Mouse (Mus musculus) neural tube, embryonic 11.5 days (tissue): ENCODE measurements around the gene Tapt1. TPM values are rescaled to one million over a fixed set of nuclear protein-coding genes. Genes with fewer than 3 reads are reported as not detected.

Experiments
- ATAC-seq: fragments of 200-750 bp; cut with Nextera tagmentation; 2 replicates; pipeline ENCODE4 v1.8.0; 2017; ENCODE audit warnings: moderate number of reproducible peaks, mild to moderate bottlenecking, moderate TSS enrichment, moderate library complexity; ENCODE audit not compliant: insufficient read depth, low FRiP score, low TSS enrichment
- DNase-seq: peaks from one replicate; pipeline ENCODE4 v3.0.0-alpha.2; 2015; ENCODE audit warnings: low spot score
- H3K27ac ChIP-seq: fragments of 300-500 bp; sonication (generic); 2 replicates; pipeline ENCODE4 v1.5.1; 2014; ENCODE audit warnings: low read depth, mild to moderate bottlenecking, low read length
- H3K27me3 ChIP-seq: fragments of 300-500 bp; sonication (generic); 2 replicates; pipeline ENCODE4 v1.6.1; 2014; ENCODE audit warnings: mild to moderate bottlenecking, low read length, mixed read lengths; ENCODE audit not compliant: control insufficient read depth, insufficient read depth
- H3K36me3 ChIP-seq: fragments of 300-500 bp; sonication (generic); 2 replicates; pipeline ENCODE4 v1.6.1; 2014; ENCODE audit warnings: mild to moderate bottlenecking, low read length, moderate library complexity, mixed read lengths; ENCODE audit not compliant: control insufficient read depth, insufficient read depth
- H3K4me1 ChIP-seq: fragments of 300-500 bp; sonication (generic); 2 replicates; pipeline ENCODE4 v1.6.1; 2014; ENCODE audit warnings: low read length, mixed read lengths; ENCODE audit not compliant: control insufficient read depth, insufficient read depth
- H3K4me2 ChIP-seq: fragments of 300-500 bp; sonication (generic); 2 replicates; pipeline ENCODE4 v1.6.1; 2014; ENCODE audit warnings: low read depth, mild to moderate bottlenecking, moderate library complexity
- H3K4me3 ChIP-seq: fragments of 300-500 bp; sonication (generic); 2 replicates; pipeline ENCODE4 v1.5.1; 2014; ENCODE audit warnings: low read depth, low read length
- H3K9ac ChIP-seq: fragments of 300-500 bp; sonication (generic); 2 replicates; pipeline ENCODE4 v1.6.1; 2014; ENCODE audit warnings: mild to moderate bottlenecking, low read length
- H3K9me3 ChIP-seq: fragments of 300-500 bp; sonication (generic); 2 replicates; pipeline ENCODE4 v1.6.1; 2016; ENCODE audit warnings: low read length; ENCODE audit not compliant: control insufficient read depth
- WGBS: fragments of 180-500 bp; shearing (Covaris S2); extraction: QIAGEN DNeasy Blood & Tissue Kit; methylation state at CpG from one replicate; pipeline ENCODE4 v1.1.7; 2014; 5-methylcytosine and 5-hydroxymethylcytosine counted together
- polyA plus RNA-seq: library from polyadenylated mRNA; unstranded; fragments of >200 nt; fragmentation: Nextera tagmentation; extraction: Ambion mirVana; gene quantifications from 2 replicates; pipeline ENCODE4 v1.2.1, GENCODE M21; 2014

Tapt1 gene
- polyA plus RNA-seq, 1 experiment from 2014 or later = 35.0 TPM

DNA sequence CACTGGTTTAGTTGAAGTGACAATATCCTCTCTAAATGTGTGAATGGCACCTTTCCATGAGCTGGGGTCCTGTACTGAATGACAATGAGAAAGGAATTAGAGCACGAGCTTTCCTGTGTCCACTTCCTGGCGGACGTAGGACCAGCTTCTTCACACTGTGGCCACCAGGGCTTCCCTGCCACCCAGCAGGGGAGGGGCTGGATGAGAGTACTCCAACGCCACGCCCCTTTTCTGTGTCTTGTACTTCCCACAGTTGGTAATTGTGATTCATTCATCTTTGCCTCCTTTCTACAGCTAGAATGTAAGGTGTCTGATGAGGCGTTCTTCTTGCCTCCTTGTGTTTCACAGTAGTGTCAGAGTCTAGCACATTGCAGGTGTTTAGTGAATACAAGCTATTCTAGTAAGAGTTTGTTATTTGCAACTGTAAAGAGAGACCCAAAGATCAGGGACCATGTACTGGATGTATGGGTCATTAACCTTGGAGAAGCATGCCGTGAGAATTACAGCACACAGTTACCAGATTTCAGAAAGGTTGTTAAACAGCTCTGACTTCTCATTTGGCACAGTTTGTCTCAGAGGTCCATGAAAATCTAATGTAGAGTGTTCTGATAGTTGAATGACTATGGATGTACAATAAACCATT is 29.5 kb upstream of the Tapt1 start:
- H3K4me1 ChIP-seq = no peaks in the 10 kb centered on the region
- H3K27ac ChIP-seq = no peak overlapping the region
- no peaks in the 10 kb centered on the region for H3K9me3 ChIP-seq
- no peak for ATAC-seq
- no peaks in the 10 kb centered on the region for H3K36me3 ChIP-seq
- H3K4me3 ChIP-seq = no peak overlapping the region
- no peak overlapping the region for H3K9ac ChIP-seq
- DNase-seq = no peak
- no peaks in the 10 kb centered on the region for H3K27me3 ChIP-seq
- H3K4me2 ChIP-seq = no peak overlapping the region
- 71% methylated on average over 7 of the region's 7 CpGs for WGBS

DNA sequence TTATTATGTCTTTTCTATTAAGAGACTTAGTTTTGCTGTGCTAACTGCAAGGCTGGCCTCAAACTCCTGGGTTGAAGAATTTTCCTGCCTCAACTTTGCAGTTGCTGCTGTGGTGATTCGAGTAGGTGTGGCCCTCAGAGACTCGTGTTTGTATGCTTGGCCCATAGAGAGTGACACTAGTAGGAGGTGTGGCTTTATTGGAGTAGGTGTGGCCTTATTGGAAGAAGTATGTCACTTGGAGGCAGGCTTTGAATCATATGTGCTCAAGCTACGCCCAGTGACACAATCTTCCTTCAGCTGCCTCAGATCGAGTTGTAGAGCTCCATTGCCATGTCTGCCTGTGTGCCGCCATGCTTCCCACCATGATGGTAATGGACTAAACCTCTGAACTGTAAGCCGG is 27.0 kb upstream of the Tapt1 start:
- Histone ChIP-seq H3K4me1 (no peaks in the 10 kb centered on the region), H3K4me3 (no peak overlapping the region), H3K9ac (no peak overlapping the region), H3K27me3 (no peaks in the 10 kb centered on the region), H3K9me3 (no peaks in the 10 kb centered on the region), H3K27ac (no peak overlapping the region), H3K4me2 (no peak overlapping the region), H3K36me3 (no peaks in the 10 kb centered on the region)
- ATAC-seq (no peak), DNase-seq (no peak)
- WGBS = 87% methylated on average over 6 of the region's 6 CpGs

DNA sequence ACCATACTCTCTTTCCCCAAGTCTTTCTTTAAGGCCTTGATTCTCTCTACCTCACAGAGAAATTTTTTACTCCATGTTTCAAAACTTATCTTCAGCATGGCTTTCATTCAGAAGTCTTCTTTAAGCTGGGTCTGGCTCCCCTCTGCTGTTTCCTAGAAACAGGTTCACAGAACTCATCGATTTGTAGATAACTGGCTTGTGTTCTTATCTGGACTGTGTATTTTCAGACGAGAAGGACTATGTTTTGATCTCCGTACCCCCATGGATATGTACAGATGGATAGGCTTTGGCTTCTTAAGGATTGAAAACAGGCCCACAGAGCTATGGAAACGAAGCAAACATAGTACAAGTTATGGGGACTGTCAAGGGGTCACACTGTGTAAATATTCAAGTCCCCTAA is 26.0 kb upstream of the Tapt1 start:
- WGBS = 83% methylated on average over 4 of the region's 4 CpGs
- ATAC-seq (no peak), DNase-seq (no peak)
- no peak overlapping the region for H3K9ac ChIP-seq
- no peak overlapping the region for H3K27ac ChIP-seq
- H3K9me3 ChIP-seq = no peaks in the 10 kb centered on the region
- no peaks in the 10 kb centered on the region for H3K4me1 ChIP-seq
- H3K4me3 ChIP-seq = no peak overlapping the region
- H3K27me3 ChIP-seq = no peaks in the 10 kb centered on the region
- no peak overlapping the region for H3K4me2 ChIP-seq
- H3K36me3 ChIP-seq = no peaks in the 10 kb centered on the region

DNA sequence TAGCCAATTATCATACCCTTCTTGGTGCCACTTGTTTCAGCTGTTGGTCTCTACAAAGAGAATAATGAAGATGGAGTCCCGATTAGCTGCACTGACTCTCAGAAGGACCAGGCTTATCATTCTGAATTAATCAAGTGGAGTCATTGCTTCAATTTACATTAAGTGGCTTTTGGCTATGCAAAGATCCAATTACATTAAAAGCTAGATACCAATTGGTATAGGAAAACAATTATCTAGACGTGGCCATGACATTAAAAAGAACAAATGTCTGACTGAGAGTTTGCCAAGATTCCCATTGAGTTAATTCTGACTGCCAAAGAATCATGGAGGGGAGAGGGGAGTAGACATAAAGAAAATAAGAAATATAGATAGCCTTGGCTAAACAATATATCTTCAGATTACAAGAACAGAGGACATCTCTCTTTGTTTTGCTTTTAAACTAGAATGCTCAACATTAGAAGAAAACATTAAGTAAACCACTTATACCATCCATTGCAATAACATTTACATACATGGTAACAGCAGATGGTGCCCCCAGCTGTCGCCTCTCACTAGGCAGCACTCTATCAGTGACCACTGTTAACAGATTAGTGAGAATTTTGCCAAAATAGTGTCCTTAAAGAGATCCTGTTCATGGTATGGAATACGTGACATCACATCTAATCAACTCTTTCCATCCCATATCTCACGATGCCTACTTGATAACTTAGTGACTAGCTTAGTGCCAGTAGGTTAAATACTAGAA is 24.0 kb upstream of the Tapt1 start:
- Histone ChIP-seq H3K4me3 (no peak overlapping the region), H3K4me1 (no peaks in the 10 kb centered on the region), H3K27me3 (no peaks in the 10 kb centered on the region), H3K36me3 (no peaks in the 10 kb centered on the region), H3K4me2 (no peak overlapping the region), H3K27ac (no peak overlapping the region), H3K9me3 (no peaks in the 10 kb centered on the region), H3K9ac (no peak overlapping the region)
- ATAC-seq (no peak), DNase-seq (no peak)
- 85% methylated on average over 5 of the region's 5 CpGs for WGBS

DNA sequence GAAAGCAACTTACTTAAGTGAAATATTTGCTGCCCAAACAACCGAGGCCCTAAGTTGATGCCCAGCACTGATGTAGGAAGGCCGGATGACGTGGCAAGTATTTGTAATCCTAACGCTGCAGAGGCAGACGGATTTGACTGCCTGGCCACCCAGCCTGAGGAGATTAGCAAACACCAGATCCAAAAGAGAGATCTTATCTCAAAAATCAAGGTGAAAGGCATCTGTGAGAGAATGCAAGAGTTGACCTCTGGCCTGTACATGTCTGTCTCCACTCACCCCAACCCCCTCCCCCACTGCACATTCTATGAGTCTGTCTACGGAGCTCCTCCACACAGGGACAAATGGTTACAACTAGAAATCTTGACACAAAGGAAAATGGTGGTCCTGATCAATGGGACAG is 22.9 kb upstream of the Tapt1 start:
- Histone ChIP-seq H3K36me3 (no peaks in the 10 kb centered on the region), H3K4me1 (no peaks in the 10 kb centered on the region), H3K9me3 (no peaks in the 10 kb centered on the region), H3K4me3 (no peak overlapping the region), H3K27me3 (no peaks in the 10 kb centered on the region), H3K27ac (no peak overlapping the region), H3K4me2 (no peak overlapping the region), H3K9ac (no peak overlapping the region)
- ATAC-seq = no peak
- DNase-seq = no peak
- WGBS = 91% methylated on average over 6 of the region's 6 CpGs

DNA sequence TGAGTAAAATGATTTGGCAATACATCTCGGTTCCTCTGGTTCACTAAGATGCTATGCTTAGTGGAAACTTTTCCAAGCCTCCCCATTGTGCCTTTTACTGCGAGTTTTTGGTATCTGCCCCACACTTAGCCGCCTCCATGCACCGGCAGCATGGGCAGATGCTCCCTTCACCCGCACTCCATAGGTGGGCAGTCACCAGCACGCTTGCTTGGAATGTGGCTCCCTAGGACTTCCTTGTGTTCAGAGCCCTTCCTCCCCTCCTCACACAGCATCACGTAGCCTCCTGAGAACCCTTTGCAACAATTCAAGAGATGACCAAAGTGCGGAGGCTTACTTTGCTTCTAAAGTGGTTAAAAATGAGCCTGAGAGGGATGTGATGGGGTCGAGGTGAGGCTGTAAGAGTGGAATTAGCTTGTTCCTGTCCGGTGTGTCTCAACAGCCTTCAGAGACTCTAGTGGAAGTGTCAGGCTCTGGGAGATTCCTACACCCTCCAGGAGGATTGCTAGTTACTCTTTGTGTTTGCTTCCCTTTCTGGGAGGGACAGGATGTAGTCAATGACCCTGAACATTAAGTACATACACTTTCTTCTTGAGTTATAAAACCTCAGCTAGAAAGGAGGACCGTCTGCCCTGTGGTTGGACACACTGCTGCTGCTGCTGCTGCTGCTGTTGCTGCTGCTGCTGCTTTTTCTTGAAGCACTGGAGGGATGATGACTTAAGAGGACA is 20.2 kb upstream of the Tapt1 start:
- Histone ChIP-seq H3K4me3 (no peak overlapping the region), H3K27ac (no peak overlapping the region), H3K4me2 (no peak overlapping the region), H3K4me1 (no peaks in the 10 kb centered on the region), H3K36me3 (no peaks in the 10 kb centered on the region), H3K9me3 (no peaks in the 10 kb centered on the region), H3K9ac (no peak overlapping the region), H3K27me3 (no peaks in the 10 kb centered on the region)
- ATAC-seq (no peak), DNase-seq (no peak)
- 28% methylated on average over 11 of the region's 11 CpGs for WGBS

DNA sequence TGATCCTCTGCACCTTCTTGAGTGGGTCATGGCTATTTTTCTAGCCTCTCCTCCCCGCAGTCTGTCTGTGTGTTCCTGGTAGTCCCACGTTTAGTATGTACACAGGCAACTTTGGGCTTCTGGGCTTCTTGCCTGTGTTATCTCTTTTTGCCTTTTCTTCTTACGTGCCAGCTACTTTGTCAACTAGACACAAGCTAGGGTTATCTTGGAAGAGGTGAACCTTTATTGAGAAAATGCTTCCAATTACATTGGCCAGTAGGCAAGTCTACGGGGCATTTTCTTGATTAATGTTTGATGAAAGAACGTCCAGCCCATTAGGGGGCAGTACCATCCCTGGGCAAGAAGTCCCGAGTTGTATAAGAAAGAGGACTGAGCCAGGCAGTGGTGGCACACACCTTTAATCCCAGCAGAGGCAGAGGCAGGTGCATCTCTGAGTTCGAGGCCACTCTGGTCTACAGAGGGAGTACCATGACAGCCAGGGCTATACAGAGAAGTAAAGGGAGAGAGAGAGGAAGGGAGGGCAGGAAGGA is 18.5 kb upstream of the Tapt1 start:
- Histone ChIP-seq H3K4me1 (no peaks in the 10 kb centered on the region), H3K9me3 (no peaks in the 10 kb centered on the region), H3K27me3 (no peaks in the 10 kb centered on the region), H3K36me3 (no peaks in the 10 kb centered on the region), H3K9ac (no peak overlapping the region), H3K4me2 (no peak overlapping the region), H3K4me3 (no peak overlapping the region), H3K27ac (no peak overlapping the region)
- no peak for DNase-seq
- no peak for ATAC-seq
- WGBS = 82% methylated on average over 7 of the region's 7 CpGs

DNA sequence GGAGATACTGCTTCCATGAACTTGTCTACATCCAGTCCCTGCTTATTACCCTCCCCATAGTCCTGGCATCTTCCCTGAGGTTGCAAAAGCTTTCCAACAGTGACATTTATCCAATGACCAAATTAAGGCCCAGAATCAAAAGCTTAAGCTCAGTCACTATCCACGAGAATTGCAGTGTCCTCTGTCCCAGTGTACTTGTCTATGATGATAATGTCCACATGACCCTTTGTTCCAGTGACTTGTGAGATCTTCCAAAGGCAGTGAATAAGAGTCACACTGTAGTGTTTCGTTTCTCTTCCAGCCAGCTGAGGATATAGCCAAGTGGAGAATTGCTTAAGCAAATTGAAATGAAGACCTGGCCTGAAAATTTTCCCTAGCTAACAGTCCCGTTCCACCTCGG is 16.4 kb upstream of the Tapt1 start:
- Histone ChIP-seq H3K4me3 (no peak overlapping the region), H3K27me3 (no peaks in the 10 kb centered on the region), H3K36me3 (no peaks in the 10 kb centered on the region), H3K4me1 (no peaks in the 10 kb centered on the region), H3K27ac (no peak overlapping the region), H3K4me2 (no peak overlapping the region), H3K9ac (no peak overlapping the region), H3K9me3 (no peaks in the 10 kb centered on the region)
- DNase-seq = no peak
- 80% methylated on average over 4 of the region's 4 CpGs for WGBS
- no peak for ATAC-seq
